In the genomic region with DNA sequence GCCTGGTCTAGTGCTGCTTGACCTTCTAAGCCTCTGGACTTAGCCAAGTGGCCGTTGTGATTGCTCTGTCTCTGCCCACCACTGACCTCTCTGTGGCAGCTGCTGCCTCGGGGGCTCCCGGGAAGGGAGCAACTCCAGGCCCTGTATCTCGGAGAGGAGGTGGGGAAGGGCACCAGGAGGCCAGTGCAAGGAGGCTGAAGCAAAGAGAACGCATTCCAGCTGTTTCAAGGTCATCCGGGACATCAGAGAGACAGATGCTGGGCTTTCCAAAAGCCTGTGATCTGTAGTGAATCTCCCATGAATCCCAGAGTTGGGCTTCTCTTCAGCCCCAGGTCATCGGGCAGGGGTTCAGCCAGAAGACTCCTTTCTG, we compare ENCODE assay signal across 8 mouse cellular contexts. TPM values are rescaled to one million over a fixed set of nuclear protein-coding genes. Genes with fewer than 3 reads are reported as not detected.
DNase-seq lines count a peak whose midpoint lies in the region; ATAC-seq lines count a peak whose summit lies in the region.

No protein-coding gene starts in this region.

- no peak; the same call in 1 of the 2 replicates for ATAC-seq in kidney, embryonic 16.5 days (ENCODE audit: low FRiP score, low TSS enrichment)
- ATAC-seq in embryonic facial prominence, embryonic 14.5 days (ENCODE audit: low read depth), result peak; percentile 16; the same call in 1 of the 2 replicates
- ATAC-seq in neural tube, embryonic 14.5 days (ENCODE audit: low read depth), result no peak

- DNase-seq in kidney, adult 8-10 months, result no peak
- peak; percentile 51 for DNase-seq in embryonic facial prominence, embryonic 14.5 days (ENCODE audit: low spot score)
- DNase-seq in limb, embryonic 10.5 days (ENCODE audit: low spot score), result peak; percentile 43
- no peak for DNase-seq in right cerebral cortex, adult 18-20 months
- no peak for DNase-seq in spleen, postnatal 10 days (ENCODE audit: low spot score in 2 of 2)
- DNase-seq in right cerebral cortex, adult 2 months (ENCODE audit: low spot score in 2 of 2), result no peak

- peak overlapping the region; percentile 48 for H3K9ac ChIP-seq in kidney, embryonic 16.5 days (replicated peaks; ENCODE audit: low read length)
- H3K9ac ChIP-seq in embryonic facial prominence, embryonic 14.5 days (ENCODE audit: low read depth, low read length), result no peak overlapping the region
- H3K9ac ChIP-seq in neural tube, embryonic 14.5 days (replicated peaks; ENCODE audit: low read depth, low read length), result no peak overlapping the region

- peak overlapping the region; percentile 97 for H3K27ac ChIP-seq in kidney, embryonic 16.5 days (ENCODE audit: low read length)
- H3K27ac ChIP-seq in embryonic facial prominence, embryonic 14.5 days (replicated peaks; ENCODE audit: low read depth, low read length), result peak overlapping the region; percentile 70
- H3K27ac ChIP-seq in limb, embryonic 10.5 days, result peak overlapping the region; percentile 63
- peak overlapping the region; percentile 61 for H3K27ac ChIP-seq in neural tube, embryonic 14.5 days (ENCODE audit: low read depth, low read length)

- no peak overlapping the region for H3K4me3 ChIP-seq in kidney, embryonic 16.5 days (ENCODE audit: low read length)
- no peak overlapping the region for H3K4me3 ChIP-seq in embryonic facial prominence, embryonic 14.5 days (ENCODE audit: low read depth, low read length)
- no peak overlapping the region for H3K4me3 ChIP-seq in limb, embryonic 10.5 days
- H3K4me3 ChIP-seq in neural tube, embryonic 14.5 days (ENCODE audit: low read depth, low read length), result no peak overlapping the region

- no peaks in the 10 kb centered on the region for H3K36me3 ChIP-seq in kidney, embryonic 16.5 days (ENCODE audit: insufficient read depth, low read length)
- no peaks in the 10 kb centered on the region for H3K36me3 ChIP-seq in embryonic facial prominence, embryonic 14.5 days (ENCODE audit: control insufficient read depth, insufficient read depth, low read length)
- no peaks in the 10 kb centered on the region for H3K36me3 ChIP-seq in limb, embryonic 10.5 days
- no peaks in the 10 kb centered on the region for H3K36me3 ChIP-seq in neural tube, embryonic 14.5 days (ENCODE audit: control insufficient read depth, insufficient read depth, low read length)

- 12% methylated on average over 7 of the region's 7 CpGs for WGBS in kidney, embryonic 16.5 days
- WGBS in embryonic facial prominence, embryonic 14.5 days, result 22% methylated on average over 7 of the region's 7 CpGs
- 4% methylated on average over 7 of the region's 7 CpGs for WGBS in limb, embryonic 10.5 days
- 17% methylated on average over 7 of the region's 7 CpGs for WGBS in neural tube, embryonic 14.5 days

- no peaks in the 10 kb centered on the region for H3K9me3 ChIP-seq in kidney, embryonic 16.5 days (ENCODE audit: low read length)
- H3K9me3 ChIP-seq in embryonic facial prominence, embryonic 14.5 days (ENCODE audit: control insufficient read depth, low read length), result no peaks in the 10 kb centered on the region
- H3K9me3 ChIP-seq in limb, embryonic 10.5 days (replicated peaks), result no peaks in the 10 kb centered on the region
- H3K9me3 ChIP-seq in neural tube, embryonic 14.5 days (ENCODE audit: control insufficient read depth, low read length), result no peaks in the 10 kb centered on the region

- H3K27me3 ChIP-seq in kidney, embryonic 16.5 days (ENCODE audit: insufficient read depth, low read length), result no peaks in the 10 kb centered on the region
- no peaks in the 10 kb centered on the region for H3K27me3 ChIP-seq in embryonic facial prominence, embryonic 14.5 days (replicated peaks; ENCODE audit: control insufficient read depth, insufficient read depth, low read length)
- no peaks in the 10 kb centered on the region for H3K27me3 ChIP-seq in limb, embryonic 10.5 days (ENCODE audit: low read depth, poor library complexity, severe bottlenecking)
- no peaks in the 10 kb centered on the region for H3K27me3 ChIP-seq in neural tube, embryonic 14.5 days (ENCODE audit: control insufficient read depth, insufficient read depth, low read length)

- peaks cover 46% of the 10 kb centered on the region for H3K4me1 ChIP-seq in kidney, embryonic 16.5 days (ENCODE audit: insufficient read depth, low read length)
- H3K4me1 ChIP-seq in embryonic facial prominence, embryonic 14.5 days (ENCODE audit: control insufficient read depth, insufficient read depth, low read length), result peaks cover 20% of the 10 kb centered on the region
- peaks cover 53% of the 10 kb centered on the region for H3K4me1 ChIP-seq in limb, embryonic 10.5 days
- peaks cover 6% of the 10 kb centered on the region; the same call in 1 of the 2 replicates for H3K4me1 ChIP-seq in neural tube, embryonic 14.5 days (ENCODE audit: control insufficient read depth, insufficient read depth, low read length)

- H3K4me2 ChIP-seq in kidney, embryonic 16.5 days (replicated peaks; ENCODE audit: low read depth, low read length), result peak overlapping the region; percentile 12; the same call in 1 of the 2 replicates
- peak overlapping the region; percentile 2; the same call in 1 of the 2 replicates for H3K4me2 ChIP-seq in embryonic facial prominence, embryonic 14.5 days (ENCODE audit: low read depth, low read length)
- H3K4me2 ChIP-seq in neural tube, embryonic 14.5 days (ENCODE audit: low read depth, low read length), result no peak overlapping the region

RNA-seq across cellular contexts. Expression of a gene that starts 54.5 kb away (rescaled TPM):
- 0.96 and 1.1 TPM in 2 replicates for polyA plus RNA-seq in kidney, embryonic 16.5 days (2015; fragmentation: Nextera tagmentation; extraction: Ambion mirVana)
- polyA plus RNA-seq in embryonic facial prominence, embryonic 14.5 days (2014; fragmentation: Nextera tagmentation; extraction: Ambion mirVana), result 0.99 and 1.2 TPM in 2 replicates
- 0.36 and 0.50 TPM in 2 replicates for polyA plus RNA-seq in limb, embryonic 10.5 days (2016; fragmentation: Nextera tagmentation; extraction: Ambion mirVana)
- polyA plus RNA-seq in neural tube, embryonic 14.5 days (2014; fragmentation: Nextera tagmentation; extraction: Ambion mirVana), result 0.62 and 0.94 TPM in 2 replicates

Comparison
In these comparisons a context has a peak if more than half of its experiments do, and no peak if none do; other contexts are left out.
1. DNase-seq: peak in embryonic facial prominence, embryonic 14.5 days (single experiment) and limb, embryonic 10.5 days (single experiment); none in kidney, adult 8-10 months (0 of 2), right cerebral cortex, adult 18-20 months (single experiment), spleen, postnatal 10 days (0 of 2) and right cerebral cortex, adult 2 months (0 of 2).
2. Peak in every context shown above with its lines, with median percentiles within 50 percentile points of each other: H3K27ac ChIP-seq.